In the genomic region with DNA sequence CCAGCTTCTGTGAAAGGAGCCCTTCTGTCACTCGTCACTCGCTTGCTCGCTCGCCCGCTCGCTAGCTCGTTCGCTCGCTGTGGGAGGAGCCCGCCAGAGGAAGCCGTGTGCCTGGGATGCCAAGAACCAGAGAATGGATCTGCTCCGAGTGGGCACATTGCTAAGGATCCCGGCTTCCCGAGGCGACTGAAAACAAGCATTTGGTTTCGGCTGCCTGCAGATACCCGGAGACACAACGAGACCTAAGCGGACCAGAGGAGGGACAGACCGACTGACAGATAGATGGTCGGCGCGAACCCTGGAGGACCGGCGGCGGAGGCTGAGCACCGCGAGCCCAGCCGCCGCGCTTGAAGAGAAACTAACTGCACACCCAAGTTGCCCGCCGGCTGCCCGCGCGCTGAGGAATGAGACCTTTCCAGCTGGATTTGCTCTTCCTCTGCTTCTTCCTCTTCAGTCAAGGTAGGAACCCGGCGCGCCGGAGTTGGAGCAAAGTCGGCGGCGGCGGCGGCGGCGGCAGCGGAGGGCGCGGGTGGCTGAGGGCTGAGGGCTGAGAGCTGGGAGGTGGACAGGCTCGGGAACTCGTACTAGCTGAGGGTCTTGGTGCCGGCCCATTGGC, we compare ENCODE assay signal across 8 mouse cellular contexts. TPM values are rescaled to one million over a fixed set of nuclear protein-coding genes. Genes with fewer than 3 reads are reported as not detected.
DNase-seq lines count a peak whose midpoint lies in the region; ATAC-seq lines count a peak whose summit lies in the region.

No protein-coding gene starts in this region.

- no peak overlapping the region for H3K27ac ChIP-seq in hindbrain, embryonic 11.5 days (ENCODE audit: low read depth, low read length)
- no peak overlapping the region for H3K27ac ChIP-seq in lung, embryonic 15.5 days

- under 1% methylated on average over 44 of the region's 53 CpGs for WGBS in hindbrain, embryonic 11.5 days
- WGBS in lung, embryonic 15.5 days, result under 1% methylated on average over 49 of the region's 53 CpGs

- H3K36me3 ChIP-seq in hindbrain, embryonic 11.5 days (ENCODE audit: control insufficient read depth, insufficient read depth, low read length), result no peaks in the 10 kb centered on the region
- no peaks in the 10 kb centered on the region for H3K36me3 ChIP-seq in lung, embryonic 15.5 days

- peak overlapping the region; percentile 85 for H3K4me2 ChIP-seq in hindbrain, embryonic 11.5 days (replicated peaks; ENCODE audit: low read depth, low read length)
- H3K4me2 ChIP-seq in lung, embryonic 15.5 days, result peak overlapping the region; percentile 95

- peak overlapping the region; percentile 63 for H3K9ac ChIP-seq in hindbrain, embryonic 11.5 days (ENCODE audit: low read depth, low read length)
- H3K9ac ChIP-seq in lung, embryonic 15.5 days, result peak overlapping the region; percentile 39

- peak; percentile 69 for ATAC-seq in hindbrain, embryonic 11.5 days (ENCODE audit: low FRiP score)
- peak; percentile 40; the same call in 1 of the 2 replicates for ATAC-seq in lung, embryonic 15.5 days (ENCODE audit: borderline replicate concordance, extremely low read depth, low FRiP score, low TSS enrichment)

- no peaks in the 10 kb centered on the region for H3K9me3 ChIP-seq in hindbrain, embryonic 11.5 days (ENCODE audit: control insufficient read depth, low read length)
- H3K9me3 ChIP-seq in lung, embryonic 15.5 days, result no peaks in the 10 kb centered on the region

- peak overlapping the region; percentile 69 for H3K4me3 ChIP-seq in hindbrain, embryonic 11.5 days (ENCODE audit: low read depth, low read length)
- H3K4me3 ChIP-seq in lung, embryonic 15.5 days, result peak overlapping the region; percentile 63

- H3K27me3 ChIP-seq in hindbrain, embryonic 11.5 days (ENCODE audit: control insufficient read depth, insufficient read depth, low read length), result peaks cover 18% of the 10 kb centered on the region
- peaks cover 92% of the 10 kb centered on the region for H3K27me3 ChIP-seq in lung, embryonic 15.5 days

- no peaks in the 10 kb centered on the region for H3K4me1 ChIP-seq in hindbrain, embryonic 11.5 days (replicated peaks; ENCODE audit: control insufficient read depth, insufficient read depth, low read length)
- H3K4me1 ChIP-seq in lung, embryonic 15.5 days, result peaks cover 17% of the 10 kb centered on the region; the same call in 1 of the 2 replicates

- peak; percentile 49 for DNase-seq in NIH3T3 (ENCODE audit: low read depth)
- peak; percentile 87 to 90 for DNase-seq in cerebellum, postnatal 10 days
- peak; percentile 72 to 73 for DNase-seq in frontal cortex, postnatal 14 days (ENCODE audit: low spot score in 2 of 2)
- peak; percentile 82 for DNase-seq in hindbrain, embryonic 11.5 days (ENCODE audit: low spot score)
- DNase-seq in layer of hippocampus, postnatal 10 days (ENCODE audit: low spot score in 2 of 2), result peak; percentile 76 to 80
- peak; percentile 40 for DNase-seq in retina, postnatal 7 days (ENCODE audit: low read depth, low spot score)
- no peak for DNase-seq in spleen, adult 12 weeks (ENCODE audit: low spot score)

RNA-seq across cellular contexts. Expression of a gene that starts 3.1 kb away (rescaled TPM):
- 8.4 and 10.6 TPM in 2 replicates for polyA plus RNA-seq in hindbrain, embryonic 11.5 days (2014; fragmentation: Nextera tagmentation; extraction: Ambion mirVana)
- 10 to 100 TPM; 46.5 to 47.1 TPM for total RNA-seq in layer of hippocampus, postnatal 10 days (2021)
- polyA plus RNA-seq in lung, embryonic 15.5 days (2015; fragmentation: Nextera tagmentation; extraction: Ambion mirVana), result 1.2 and 1.8 TPM in 2 replicates
